Mouse (Mus musculus) myocyte (in vitro differentiated cells): ENCODE measurements around the gene Rimbp3.

Source experiments
- MAX ChIP-seq: IDR thresholded peaks from one replicate; pipeline ENCODE4 v1.6.1; 2011; ENCODE audit warnings: low read depth, mild to moderate bottlenecking, control low read depth
- POLR2A ChIP-seq: IDR thresholded peaks from one replicate; pipeline ENCODE4 v1.6.1; 2011; ENCODE audit warnings: low read depth, mild to moderate bottlenecking, control low read depth, moderate library complexity; ENCODE audit not compliant: insufficient read length
- POLR2AphosphoS2 ChIP-seq: IDR thresholded peaks from one replicate; pipeline ENCODE4 v1.6.1; 2011; ENCODE audit warnings: low read depth, control low read depth; ENCODE audit not compliant: insufficient read length
- TCF12 ChIP-seq: IDR thresholded peaks from one replicate; pipeline ENCODE4 v1.6.1; 2011; ENCODE audit warnings: mild to moderate bottlenecking, control low read depth; ENCODE audit not compliant: poor library complexity, insufficient read depth, severe bottlenecking
- TCF3 ChIP-seq: IDR thresholded peaks from one replicate; pipeline ENCODE4 v1.6.1; 2011; ENCODE audit warnings: low read depth, control low read depth; ENCODE audit not compliant: insufficient read length
- USF1 ChIP-seq: IDR thresholded peaks from one replicate; pipeline ENCODE4 v1.6.1; 2011; ENCODE audit warnings: low read depth, mild to moderate bottlenecking, control low read depth, moderate library complexity

GRCm38 (mm10) chr16:17179706-17180105, 28.7 kb upstream of the Rimbp3 start:
- TF ChIP-seq MAX (no peak), POLR2AphosphoS2 (no peak), TCF12 (no peak), POLR2A (no peak), USF1 (no peak), TCF3 (no peak)
